Mouse (Mus musculus): ENCODE data around the gene Rpp25l. TPM values are rescaled to one million over a fixed set of nuclear protein-coding genes. Genes with fewer than 3 reads are reported as not detected.
A peak's percentile ranks its signal among the peaks of the same experiment; 100 is the strongest.
"Not testable (repeated sequence)": the region's sequence is repeated elsewhere in the genome, so short reads cannot be mapped to it uniquely, and the experiment has no call there.

Rpp25l gene
- 69.3 and 85.9 TPM in 2 replicates for polyA plus RNA-seq (2014; fragmentation: Nextera tagmentation; extraction: Ambion mirVana)

DNA sequence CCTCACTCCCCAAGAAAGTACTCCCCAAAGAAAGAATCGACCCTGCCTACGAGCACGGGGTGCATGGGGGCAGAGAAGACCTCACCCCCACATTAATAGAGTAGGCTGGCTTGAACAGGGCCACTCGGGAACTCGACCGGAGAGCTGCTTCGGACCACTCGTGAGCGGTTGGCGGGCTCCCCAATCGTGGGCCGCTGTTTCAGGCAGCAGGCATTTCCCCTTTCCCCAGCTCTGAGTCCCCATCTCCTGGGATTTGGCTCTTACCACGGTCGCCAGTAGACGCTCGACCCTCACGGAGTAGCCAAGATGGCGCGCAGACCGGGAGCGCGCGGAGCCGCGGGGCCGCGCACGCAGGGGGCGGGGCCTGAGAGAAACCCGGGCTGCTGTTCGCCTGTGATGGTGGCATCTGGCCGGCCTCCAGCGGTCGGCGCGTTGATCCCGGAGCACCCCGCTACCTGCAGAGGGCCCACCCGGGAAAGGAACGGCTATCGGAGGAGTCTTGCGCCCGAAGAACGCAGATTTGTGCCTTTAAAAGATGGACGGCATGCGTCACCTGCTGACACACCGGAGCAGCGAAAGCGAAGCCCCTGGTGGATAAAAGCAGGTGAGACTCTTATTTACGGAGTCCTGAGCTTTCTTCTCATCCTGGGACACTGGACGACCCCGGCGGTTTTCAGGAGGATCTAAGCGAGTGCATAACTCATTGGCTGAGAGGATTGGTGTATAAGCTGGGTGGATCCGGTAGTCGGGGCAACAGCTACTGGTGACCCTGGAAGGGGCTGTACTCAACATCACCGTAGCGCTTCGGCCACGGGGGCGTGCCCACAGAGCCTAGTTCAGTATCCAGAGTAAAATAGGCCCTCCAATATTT, at the start of gene Rpp25l:
Gene Rpp25l (minus strand): TSS at position 338 of the 871 bp plus-strand sequence.
- WGBS, result under 1% methylated on average over 61 of the region's 61 CpGs
- Histone ChIP-seq H3K36me3 (ENCODE audit: control insufficient read depth, insufficient read depth, low read length) (0 out of 2 replicates have a peak, but pooled peaks cover 3% of the 10 kb centered on the region), H3K4me1 (ENCODE audit: control insufficient read depth, insufficient read depth, low read length) (peaks cover 22% of the 10 kb centered on the region)

DNA sequence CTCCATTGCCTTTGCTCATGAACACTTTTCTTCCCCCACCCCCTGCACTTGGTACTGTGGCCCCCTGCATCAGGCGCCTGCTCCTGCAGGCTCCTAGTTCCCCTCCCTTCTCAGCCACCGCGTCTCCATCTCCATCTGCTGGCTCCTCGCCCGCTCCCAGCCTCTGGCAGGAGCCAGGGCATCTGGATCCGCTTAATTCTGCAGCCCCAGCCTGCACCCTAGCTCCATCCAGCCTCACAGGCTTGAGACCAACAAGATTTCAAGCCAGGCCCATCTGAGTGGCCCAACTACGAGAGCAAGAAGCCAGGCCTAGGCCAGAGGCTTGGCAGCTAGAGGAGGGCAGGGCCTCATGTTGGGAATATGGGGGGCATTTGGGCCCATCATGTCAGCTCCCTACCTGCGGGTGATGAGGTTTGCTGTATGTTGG, 49.4 kb upstream of the Rpp25l start:
- not testable (repeated sequence) for H3K4me2 ChIP-seq; H3K4me3 ChIP-seq (ENCODE audit: low read depth, low read length); H3K27me3 ChIP-seq (ENCODE audit: control insufficient read depth, insufficient read depth, low read length); H3K27ac ChIP-seq (ENCODE audit: low read depth, low read length); H3K36me3 ChIP-seq (ENCODE audit: control insufficient read depth, insufficient read depth, low read length); H3K9ac ChIP-seq (ENCODE audit: low read length); DNase-seq (ENCODE audit: low spot score, missing footprints); ATAC-seq (ENCODE audit: low FRiP score); H3K9me3 ChIP-seq (ENCODE audit: control insufficient read depth, low read length)
- 45% methylated on average over 8 of the region's 8 CpGs for WGBS
- peaks cover 23% of the 10 kb centered on the region for H3K4me1 ChIP-seq (ENCODE audit: control insufficient read depth, insufficient read depth, low read length)

More for the DNA sequence above, at the start of gene Rpp25l:
- no peaks in the 10 kb centered on the region for H3K27me3 ChIP-seq (ENCODE audit: control insufficient read depth, insufficient read depth, low read length)
- H3K27ac ChIP-seq (ENCODE audit: low read depth, low read length), result peak within 1 kb of the TSS; percentile 40; the same call in 1 of the 2 replicates
- peak within 1 kb of the TSS; percentile 97 for H3K9ac ChIP-seq (ENCODE audit: low read length)
- peak within 1 kb of the TSS; percentile 85 for H3K4me2 ChIP-seq
- ATAC-seq (ENCODE audit: low FRiP score), result peak; percentile 82
- peak; percentile 100 for DNase-seq (ENCODE audit: low spot score, missing footprints)
- no peaks in the 10 kb centered on the region for H3K9me3 ChIP-seq (ENCODE audit: control insufficient read depth, low read length)
- H3K4me3 ChIP-seq (ENCODE audit: low read depth, low read length), result peak within 1 kb of the TSS; percentile 84

DNA sequence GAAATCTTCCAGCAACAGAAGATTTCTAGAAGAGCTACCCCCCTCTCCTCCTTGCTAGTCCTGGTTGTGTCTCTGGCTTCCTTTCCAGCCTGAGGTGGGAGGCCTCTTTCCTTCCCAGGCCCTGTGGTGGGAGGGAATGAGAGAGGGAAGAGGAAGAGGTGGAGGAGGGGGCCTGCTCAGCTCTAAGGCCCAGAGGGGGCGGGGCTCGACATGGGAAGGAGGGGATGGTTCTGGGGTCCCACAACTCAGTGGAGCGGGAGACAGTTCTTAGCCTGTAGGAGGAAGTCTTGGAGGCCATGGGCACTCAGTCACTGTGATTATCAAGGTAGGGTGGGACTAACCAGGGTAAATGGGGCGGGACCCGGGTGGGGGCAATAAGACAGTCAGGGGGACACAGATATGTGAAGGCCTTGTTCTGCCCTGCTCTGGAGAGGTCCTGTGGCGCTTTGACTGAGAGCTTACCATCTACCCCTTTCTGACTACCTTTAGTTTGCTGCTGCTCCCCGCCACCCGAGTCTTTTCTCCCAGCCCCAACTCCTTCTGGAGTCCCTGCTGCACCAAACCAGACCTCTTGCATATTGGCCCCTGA, 48.9 kb upstream of the Rpp25l start:
- Histone ChIP-seq H3K9me3 (ENCODE audit: control insufficient read depth, low read length) (no peaks in the 10 kb centered on the region), H3K4me1 (ENCODE audit: control insufficient read depth, insufficient read depth, low read length) (peaks cover 23% of the 10 kb centered on the region), H3K36me3 (ENCODE audit: control insufficient read depth, insufficient read depth, low read length) (no peaks in the 10 kb centered on the region), H3K4me3 (ENCODE audit: low read depth, low read length) (no peak overlapping the region), H3K4me2 (0 out of 2 replicates have a peak overlapping the region, but pooled peaks have one; percentile 11), H3K27me3 (ENCODE audit: control insufficient read depth, insufficient read depth, low read length) (no peaks in the 10 kb centered on the region), H3K27ac (ENCODE audit: low read depth, low read length) (no peak overlapping the region), H3K9ac (ENCODE audit: low read length) (no peak overlapping the region)
- peak; percentile 81 for DNase-seq (ENCODE audit: low spot score, missing footprints)
- WGBS, result 34% methylated on average over 8 of the region's 8 CpGs
- no peak for ATAC-seq (ENCODE audit: low FRiP score)

DNA sequence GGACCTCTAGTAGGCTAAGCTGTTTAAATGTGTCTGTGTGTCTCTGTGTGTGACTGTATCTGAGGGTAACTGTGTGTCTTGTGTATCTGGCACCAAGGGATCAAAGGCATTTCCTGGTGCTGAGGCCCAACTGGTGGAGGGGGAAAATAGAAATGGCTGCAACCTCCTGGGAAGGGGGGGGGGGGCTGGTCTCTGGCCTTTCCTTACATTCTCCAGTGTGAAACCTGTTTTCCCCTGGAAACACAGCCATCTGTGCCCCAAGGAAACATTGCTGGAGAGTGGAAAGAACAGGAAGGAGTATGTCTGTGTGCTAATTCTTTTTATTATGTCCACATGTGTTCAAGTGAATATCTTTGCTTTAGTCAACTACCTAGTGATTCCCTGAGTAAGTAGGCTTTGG, 48.3 kb upstream of the Rpp25l start:
- Histone ChIP-seq H3K9me3 (ENCODE audit: control insufficient read depth, low read length) (no peaks in the 10 kb centered on the region), H3K36me3 (ENCODE audit: control insufficient read depth, insufficient read depth, low read length) (no peaks in the 10 kb centered on the region), H3K4me3 (ENCODE audit: low read depth, low read length) (no peak overlapping the region), H3K27me3 (ENCODE audit: control insufficient read depth, insufficient read depth, low read length) (no peaks in the 10 kb centered on the region), H3K4me1 (ENCODE audit: control insufficient read depth, insufficient read depth, low read length) (peaks cover 23% of the 10 kb centered on the region), H3K4me2 (no peak overlapping the region), H3K27ac (ENCODE audit: low read depth, low read length) (no peak overlapping the region; the same call in 1 of the 2 replicates), H3K9ac (ENCODE audit: low read length) (no peak overlapping the region)
- ATAC-seq (ENCODE audit: low FRiP score), result no peak
- no peak for DNase-seq (ENCODE audit: low spot score, missing footprints)

DNA sequence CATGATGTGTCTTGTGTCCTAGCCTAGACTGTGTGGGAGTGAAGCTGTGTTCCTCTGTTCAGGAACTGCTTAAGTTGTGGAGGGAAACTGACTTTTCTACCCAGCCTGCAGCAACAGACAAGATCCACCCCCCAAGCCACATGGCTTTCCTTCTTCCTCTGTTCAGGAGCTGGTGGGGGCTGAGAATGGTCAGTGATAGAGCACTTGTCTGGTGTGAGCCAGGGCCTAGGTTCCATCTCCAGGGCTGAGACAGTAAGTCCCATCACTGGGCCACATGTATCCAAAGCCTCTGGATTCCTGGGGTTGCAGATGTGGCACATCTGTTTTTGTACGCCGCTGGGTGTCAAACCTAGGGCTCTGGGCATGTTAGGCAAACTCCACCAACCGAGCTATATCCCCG, 47.6 kb upstream of the Rpp25l start:
- H3K36me3 ChIP-seq (ENCODE audit: control insufficient read depth, insufficient read depth, low read length), result no peaks in the 10 kb centered on the region
- H3K27ac ChIP-seq (ENCODE audit: low read depth, low read length), result no peak overlapping the region
- DNase-seq (ENCODE audit: low spot score, missing footprints) (no peak), ATAC-seq (ENCODE audit: low FRiP score) (0 out of 2 replicates have a peak, but pooled peaks have one; percentile 15)
- H3K4me1 ChIP-seq (ENCODE audit: control insufficient read depth, insufficient read depth, low read length), result peaks cover 23% of the 10 kb centered on the region
- H3K27me3 ChIP-seq (ENCODE audit: control insufficient read depth, insufficient read depth, low read length), result no peaks in the 10 kb centered on the region
- H3K9me3 ChIP-seq (ENCODE audit: control insufficient read depth, low read length), result no peaks in the 10 kb centered on the region
- 90% methylated on average over 4 of the region's 4 CpGs for WGBS
- H3K9ac ChIP-seq (ENCODE audit: low read length), result peak overlapping the region; percentile 41
- H3K4me3 ChIP-seq (ENCODE audit: low read depth, low read length), result peak overlapping the region; percentile 30
- peak overlapping the region; percentile 55 for H3K4me2 ChIP-seq

DNA sequence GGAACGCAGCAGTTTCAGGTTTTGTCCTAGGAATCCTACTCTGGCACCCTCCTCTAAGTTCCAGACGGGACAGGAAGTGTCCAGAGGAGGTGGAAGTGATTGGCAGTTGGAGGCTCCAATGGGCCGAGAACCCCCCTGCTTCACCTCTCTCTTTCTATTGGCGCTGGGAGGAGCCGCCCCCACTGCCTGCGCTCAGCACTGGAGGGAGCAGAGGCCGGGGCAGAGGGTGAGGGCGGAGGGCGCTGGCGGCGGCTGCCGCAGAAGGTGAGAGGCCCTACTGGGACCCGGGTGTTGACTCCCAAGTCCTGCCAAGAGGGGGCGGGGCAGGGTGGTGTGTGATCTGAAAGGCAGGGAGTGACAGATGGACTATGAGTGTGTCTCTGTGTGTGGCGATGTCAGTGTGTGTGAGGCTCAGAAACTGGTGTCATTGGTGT, 47.0 kb upstream of the Rpp25l start:
- no peaks in the 10 kb centered on the region for H3K9me3 ChIP-seq (ENCODE audit: control insufficient read depth, low read length)
- no peaks in the 10 kb centered on the region for H3K27me3 ChIP-seq (ENCODE audit: control insufficient read depth, insufficient read depth, low read length)
- peak overlapping the region; percentile 55 for H3K4me2 ChIP-seq
- H3K27ac ChIP-seq (ENCODE audit: low read depth, low read length), result peak overlapping the region; percentile 40; the same call in 1 of the 2 replicates
- ATAC-seq (ENCODE audit: low FRiP score) (peak; percentile 91), DNase-seq (ENCODE audit: low spot score, missing footprints) (peak; percentile 97)
- H3K9ac ChIP-seq (ENCODE audit: low read length), result peak overlapping the region; percentile 41
- peak overlapping the region; percentile 30 for H3K4me3 ChIP-seq (ENCODE audit: low read depth, low read length)
- no peaks in the 10 kb centered on the region for H3K36me3 ChIP-seq (ENCODE audit: control insufficient read depth, insufficient read depth, low read length)
- H3K4me1 ChIP-seq (ENCODE audit: control insufficient read depth, insufficient read depth, low read length), result peaks cover 23% of the 10 kb centered on the region
- WGBS, result 0% methylated on average over 13 of the region's 15 CpGs

DNA sequence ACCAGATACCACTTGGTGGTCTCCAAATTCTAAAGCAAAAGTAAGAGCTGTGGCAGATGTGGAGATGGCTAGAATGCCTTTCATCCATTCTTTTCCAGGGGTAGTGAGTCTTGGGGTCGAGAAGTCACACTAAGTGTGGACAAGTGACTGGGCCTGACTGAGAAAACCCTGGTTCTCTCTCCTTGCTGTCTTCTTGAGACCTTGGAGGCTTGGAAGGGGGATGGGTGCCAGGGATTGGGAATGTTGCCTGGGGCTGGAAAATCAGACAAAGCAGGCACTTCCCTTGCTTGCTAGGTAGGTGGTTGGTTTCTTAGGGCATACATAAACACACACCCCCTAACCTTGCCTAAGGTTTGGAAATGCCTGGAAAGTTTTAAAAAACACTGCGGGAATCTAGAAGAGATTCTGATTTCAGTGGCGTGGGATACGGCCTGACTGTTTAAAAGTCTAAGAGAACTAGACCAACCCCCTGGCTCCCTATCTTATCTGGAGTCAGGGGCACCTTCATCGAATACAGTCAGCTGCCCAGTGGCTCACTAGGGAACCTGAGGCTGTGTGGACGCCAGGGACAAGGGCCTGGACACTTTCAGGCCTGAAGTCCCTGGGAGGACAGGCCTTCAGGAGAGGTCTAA, 46.4 kb upstream of the Rpp25l start:
- Histone ChIP-seq H3K4me3 (ENCODE audit: low read depth, low read length) (peak overlapping the region; percentile 30), H3K9me3 (ENCODE audit: control insufficient read depth, low read length) (no peaks in the 10 kb centered on the region), H3K27ac (ENCODE audit: low read depth, low read length) (no peak overlapping the region; the same call in 1 of the 2 replicates), H3K27me3 (ENCODE audit: control insufficient read depth, insufficient read depth, low read length) (no peaks in the 10 kb centered on the region), H3K9ac (ENCODE audit: low read length) (peak overlapping the region; percentile 41; the same call in 1 of the 2 replicates), H3K4me2 (peak overlapping the region; percentile 55), H3K36me3 (ENCODE audit: control insufficient read depth, insufficient read depth, low read length) (no peaks in the 10 kb centered on the region), H3K4me1 (ENCODE audit: control insufficient read depth, insufficient read depth, low read length) (peaks cover 26% of the 10 kb centered on the region)
- 35% methylated on average over 6 of the region's 6 CpGs for WGBS
- ATAC-seq (ENCODE audit: low FRiP score) (no peak), DNase-seq (ENCODE audit: low spot score, missing footprints) (no peak)

DNA sequence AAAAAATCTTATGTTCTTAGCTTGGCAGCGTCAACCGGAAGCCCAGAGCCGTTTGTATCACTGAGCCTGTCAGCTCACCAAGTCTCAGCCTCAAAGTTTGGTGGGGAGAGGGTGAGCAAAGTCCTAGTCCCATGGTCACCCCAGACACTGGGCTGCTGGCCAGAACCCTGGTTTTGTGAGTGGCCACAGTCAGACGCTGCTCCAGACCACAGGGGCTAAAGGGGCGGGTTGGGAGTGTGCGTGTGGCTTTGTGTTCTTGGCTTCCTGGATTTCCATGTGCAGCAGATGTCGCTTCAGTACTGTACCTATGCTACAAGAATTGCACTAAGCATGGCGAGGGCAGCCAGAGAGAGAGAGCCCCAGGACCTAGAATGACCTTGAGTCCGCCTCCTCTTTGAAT, 45.9 kb upstream of the Rpp25l start:
- Histone ChIP-seq H3K4me2 (no peak overlapping the region), H3K9ac (ENCODE audit: low read length) (no peak overlapping the region), H3K4me1 (ENCODE audit: control insufficient read depth, insufficient read depth, low read length) (peaks cover 26% of the 10 kb centered on the region), H3K36me3 (ENCODE audit: control insufficient read depth, insufficient read depth, low read length) (no peaks in the 10 kb centered on the region), H3K27ac (ENCODE audit: low read depth, low read length) (no peak overlapping the region), H3K4me3 (ENCODE audit: low read depth, low read length) (no peak overlapping the region), H3K27me3 (ENCODE audit: control insufficient read depth, insufficient read depth, low read length) (no peaks in the 10 kb centered on the region), H3K9me3 (ENCODE audit: control insufficient read depth, low read length) (no peaks in the 10 kb centered on the region)
- 90% methylated on average over 9 of the region's 9 CpGs for WGBS
- DNase-seq (ENCODE audit: low spot score, missing footprints), result no peak
- no peak for ATAC-seq (ENCODE audit: low FRiP score)
